Mouse (Mus musculus) forebrain, embryonic 15.5 days (tissue): ENCODE results near the gene Macrod1. TPM values are rescaled to one million over a fixed set of nuclear protein-coding genes. Genes with fewer than 3 reads are reported as not detected.
A peak's percentile ranks its signal among the peaks of the same experiment; 100 is the strongest.

Source experiments
- ATAC-seq: fragments of 200-750 bp; cut with Nextera tagmentation; replicated peaks from 2 replicates; pipeline ENCODE4 v1.8.0; 2017; ENCODE audit warnings: mild to moderate bottlenecking, moderate TSS enrichment, moderate library complexity
- H3K27ac ChIP-seq: fragments of 300-500 bp; sonication (generic); replicated peaks from 2 replicates; pipeline ENCODE4 v1.5.1; 2015; ENCODE audit warnings: mild to moderate bottlenecking, inconsistent platforms
- H3K27me3 ChIP-seq: fragments of 300-500 bp; sonication (generic); 2 replicates; pipeline ENCODE4 v1.6.1; 2015; ENCODE audit warnings: inconsistent platforms
- H3K36me3 ChIP-seq: fragments of 300-500 bp; sonication (generic); 2 replicates; pipeline ENCODE4 v1.6.1; 2015; ENCODE audit warnings: mild to moderate bottlenecking, inconsistent platforms
- H3K4me1 ChIP-seq: fragments of 300-500 bp; sonication (generic); 2 replicates; pipeline ENCODE4 v1.6.1; 2015; ENCODE audit warnings: inconsistent platforms
- H3K4me2 ChIP-seq: fragments of 300-500 bp; sonication (generic); replicated peaks from 2 replicates; pipeline ENCODE4 v1.6.1; 2015; ENCODE audit warnings: mild to moderate bottlenecking, inconsistent platforms
- H3K4me3 ChIP-seq: fragments of 300-500 bp; sonication (generic); 2 replicates; pipeline ENCODE4 v1.5.1; 2015; ENCODE audit warnings: mild to moderate bottlenecking, inconsistent platforms
- H3K9ac ChIP-seq: fragments of 300-500 bp; sonication (generic); replicated peaks from 2 replicates; pipeline ENCODE4 v1.6.1; 2015; ENCODE audit warnings: mild to moderate bottlenecking, inconsistent platforms
- H3K9me3 ChIP-seq: fragments of 300-500 bp; sonication (generic); 2 replicates; pipeline ENCODE4 v1.6.1; 2016; ENCODE audit warnings: inconsistent platforms
- WGBS: fragments of 180-500 bp; shearing (Covaris S2); methylation state at CpG from one replicate; pipeline ENCODE4 v1.1.7; 2015; ENCODE audit warnings: mixed read lengths; 5-methylcytosine and 5-hydroxymethylcytosine counted together
- polyA plus RNA-seq: library from polyadenylated mRNA; unstranded; fragments of >200 nt; fragmentation: Nextera tagmentation; extraction: Ambion mirVana; gene quantifications from 2 replicates; pipeline ENCODE4 v1.2.1, GENCODE M21; 2015

Gene Macrod1
- polyA plus RNA-seq, 1 experiment from 2014 or later: 6.0 TPM

DNA sequence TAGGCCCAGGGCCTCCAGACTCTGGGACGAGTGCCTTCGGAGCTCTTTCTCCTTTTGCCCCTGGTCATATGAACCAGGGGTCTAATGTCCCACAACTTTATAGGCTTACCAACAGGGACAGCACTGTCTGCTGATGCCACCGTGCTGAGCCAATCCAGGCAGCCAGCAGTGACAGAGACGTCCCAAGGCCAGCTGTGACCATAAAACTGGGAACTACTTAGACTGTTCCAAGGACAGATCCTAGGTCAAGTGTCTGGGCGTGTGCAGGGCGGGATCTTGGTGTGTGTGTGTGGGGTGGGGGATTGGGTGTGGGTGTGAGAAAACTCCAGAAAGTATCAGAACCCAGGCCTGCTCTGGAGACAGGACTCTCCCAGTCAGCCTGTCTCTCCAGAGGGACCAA is 114.3 kb downstream of the Macrod1 start:
- Histone ChIP-seq H3K9ac (no peak overlapping the region), H3K4me1 (peaks cover 42% of the 10 kb centered on the region), H3K36me3 (no peaks in the 10 kb centered on the region), H3K4me2 (no peak overlapping the region), H3K27me3 (no peaks in the 10 kb centered on the region), H3K27ac (no peak overlapping the region), H3K4me3 (no peak overlapping the region), H3K9me3 (no peaks in the 10 kb centered on the region)
- ATAC-seq: no peak
- 80% methylated on average over 6 of the region's 6 CpGs for WGBS

- no peak overlapping the region for H3K9ac ChIP-seq
- no peaks in the 10 kb centered on the region for H3K36me3 ChIP-seq
- peaks cover 43% of the 10 kb centered on the region for H3K4me1 ChIP-seq
- H3K27me3 ChIP-seq: no peaks in the 10 kb centered on the region
- no peak overlapping the region for H3K4me3 ChIP-seq
- no peak overlapping the region; the same call in 1 of the 2 replicates for H3K27ac ChIP-seq
- H3K9me3 ChIP-seq: no peaks in the 10 kb centered on the region
- no peak overlapping the region for H3K4me2 ChIP-seq
- 8% methylated on average over 8 of the region's 8 CpGs for WGBS
- no peak; the same call in 1 of the 2 replicates for ATAC-seq
Measured at GRCm38 (mm10) chr19:7171447-7171846, 114.8 kb downstream of the Macrod1 start.

- ATAC-seq: peak; percentile 94
- H3K9me3 ChIP-seq: no peaks in the 10 kb centered on the region
- H3K36me3 ChIP-seq: no peaks in the 10 kb centered on the region
- no peaks in the 10 kb centered on the region for H3K27me3 ChIP-seq
- H3K4me2 ChIP-seq: 0 out of 2 replicates have a peak overlapping the region, but pooled peaks have one; percentile 11
- H3K4me3 ChIP-seq: no peak overlapping the region
- H3K4me1 ChIP-seq: peaks cover 40% of the 10 kb centered on the region
- no peak overlapping the region for H3K9ac ChIP-seq
- WGBS: 6% methylated on average over 13 of the region's 13 CpGs
- H3K27ac ChIP-seq: peak overlapping the region; percentile 36
Measured at GRCm38 (mm10) chr19:7172051-7172866, 115.6 kb downstream of the Macrod1 start.

DNA sequence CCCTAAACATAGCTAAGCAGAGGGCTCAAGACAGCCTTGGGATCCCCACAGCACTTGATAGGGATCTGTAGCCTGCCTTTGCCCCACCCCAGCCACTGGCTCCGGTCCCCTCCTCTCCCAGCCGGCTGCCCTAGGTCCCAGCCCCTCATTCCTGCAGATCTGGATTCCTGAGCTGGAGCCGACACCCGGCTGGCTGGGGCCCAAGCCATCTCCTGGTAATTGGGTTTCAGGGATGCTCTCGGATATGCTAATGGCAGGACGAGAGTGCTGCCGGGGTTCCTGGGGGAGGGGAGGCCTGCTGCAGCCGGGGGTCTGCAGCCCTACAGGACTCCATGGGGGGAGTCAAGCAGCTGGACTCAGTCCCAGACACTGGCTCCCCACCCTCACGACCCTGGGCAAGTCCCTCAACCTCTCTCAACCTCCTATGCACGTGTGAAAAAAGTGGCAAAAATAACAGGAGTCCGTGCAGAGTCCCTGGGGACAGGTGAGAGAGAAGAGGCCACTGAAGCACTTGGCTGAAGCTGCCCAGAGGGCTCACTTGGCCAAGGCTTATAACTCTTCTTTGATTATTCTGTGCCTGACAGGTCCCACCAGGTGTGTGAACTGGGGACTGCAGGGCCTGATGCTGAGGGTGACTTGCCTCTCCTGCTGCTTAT is 119.6 kb downstream of the Macrod1 start:
- ATAC-seq: no peak
- H3K9me3 ChIP-seq: no peaks in the 10 kb centered on the region
- H3K4me2 ChIP-seq: no peak overlapping the region
- H3K36me3 ChIP-seq: no peaks in the 10 kb centered on the region
- H3K27ac ChIP-seq: no peak overlapping the region
- peaks cover 70% of the 10 kb centered on the region for H3K4me1 ChIP-seq
- WGBS: 5% methylated on average over 11 of the region's 11 CpGs
- no peaks in the 10 kb centered on the region for H3K27me3 ChIP-seq
- H3K9ac ChIP-seq: no peak overlapping the region; the same call in 1 of the 2 replicates
- H3K4me3 ChIP-seq: no peak overlapping the region

DNA sequence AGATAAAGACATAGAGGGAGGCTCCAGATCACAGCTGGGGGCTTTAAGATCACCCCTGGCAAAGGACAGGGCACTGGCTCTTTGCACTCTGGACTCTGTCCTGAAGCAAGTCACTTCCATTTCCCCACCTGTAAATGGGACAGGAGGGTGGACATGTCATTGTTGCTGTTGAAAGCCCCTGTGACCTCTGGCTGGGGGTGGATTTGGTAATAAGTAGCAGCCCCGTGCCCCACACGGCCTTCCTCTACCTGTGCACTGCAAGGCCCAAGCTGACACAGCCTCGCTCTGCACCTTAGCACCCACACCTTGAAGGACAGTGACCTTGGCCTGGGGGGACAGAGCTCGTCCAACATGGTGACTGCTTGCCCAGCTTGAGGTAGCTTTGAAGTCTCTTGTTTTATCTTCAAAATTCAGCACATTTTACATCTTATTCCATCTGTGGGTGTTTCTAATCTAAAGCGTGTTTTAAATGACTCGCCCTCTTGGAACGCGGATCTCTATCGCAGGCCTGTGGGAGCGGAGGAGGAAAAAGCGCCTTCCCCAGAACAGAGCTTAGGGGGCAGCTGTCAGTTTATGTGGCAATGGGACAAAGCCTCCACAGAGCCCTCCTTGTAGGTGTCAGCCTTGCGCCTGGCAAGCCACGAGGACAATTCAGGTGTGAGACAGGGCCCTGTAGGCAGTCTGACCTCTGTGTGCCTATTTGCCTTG is 121.3 kb downstream of the Macrod1 start:
- 44% methylated on average over 13 of the region's 13 CpGs for WGBS

GRCm38 (mm10) chr19:7178841-7179452 is 122.3 kb downstream of the Macrod1 start:
- Histone ChIP-seq H3K9me3 (no peaks in the 10 kb centered on the region), H3K4me2 (no peak overlapping the region), H3K4me1 (peaks cover 73% of the 10 kb centered on the region), H3K9ac (no peak overlapping the region; the same call in 1 of the 2 replicates), H3K27me3 (no peaks in the 10 kb centered on the region), H3K4me3 (no peak overlapping the region), H3K27ac (peak overlapping the region; percentile 56), H3K36me3 (no peaks in the 10 kb centered on the region)
- ATAC-seq: no peak
- WGBS: 41% methylated on average over 3 of the region's 3 CpGs

More for the DNA sequence above, 121.3 kb downstream of the Macrod1 start:
- H3K36me3 ChIP-seq: no peaks in the 10 kb centered on the region
- H3K9ac ChIP-seq: no peak overlapping the region
- H3K27me3 ChIP-seq: no peaks in the 10 kb centered on the region
- H3K9me3 ChIP-seq: no peaks in the 10 kb centered on the region
- H3K27ac ChIP-seq: peak overlapping the region; percentile 56; the same call in 1 of the 2 replicates
- H3K4me2 ChIP-seq: no peak overlapping the region
- no peak for ATAC-seq
- H3K4me1 ChIP-seq: peaks cover 71% of the 10 kb centered on the region
- H3K4me3 ChIP-seq: no peak overlapping the region

- Histone ChIP-seq H3K4me3 (no peak overlapping the region), H3K4me2 (no peak overlapping the region), H3K9me3 (no peaks in the 10 kb centered on the region), H3K27me3 (no peaks in the 10 kb centered on the region), H3K4me1 (peaks cover 78% of the 10 kb centered on the region), H3K27ac (no peak overlapping the region), H3K36me3 (no peaks in the 10 kb centered on the region), H3K9ac (no peak overlapping the region)
- WGBS: 66% methylated on average over 8 of the region's 8 CpGs
- no peak for ATAC-seq
Measured at GRCm38 (mm10) chr19:7180756-7181405, 124.3 kb downstream of the Macrod1 start.

- H3K9ac ChIP-seq: no peak overlapping the region
- ATAC-seq: no peak
- no peaks in the 10 kb centered on the region for H3K9me3 ChIP-seq
- no peaks in the 10 kb centered on the region for H3K27me3 ChIP-seq
- H3K4me1 ChIP-seq: peaks cover 76% of the 10 kb centered on the region
- no peak overlapping the region for H3K4me3 ChIP-seq
- H3K4me2 ChIP-seq: no peak overlapping the region
- peak overlapping the region; percentile 46 for H3K27ac ChIP-seq
- H3K36me3 ChIP-seq: no peaks in the 10 kb centered on the region
- 25% methylated on average over 7 of the region's 7 CpGs for WGBS
Measured at GRCm38 (mm10) chr19:7181496-7181895, 124.9 kb downstream of the Macrod1 start.

GRCm38 (mm10) chr19:7182273-7182949 is 125.8 kb downstream of the Macrod1 start:
- 2% methylated on average over 23 of the region's 23 CpGs for WGBS

DNA sequence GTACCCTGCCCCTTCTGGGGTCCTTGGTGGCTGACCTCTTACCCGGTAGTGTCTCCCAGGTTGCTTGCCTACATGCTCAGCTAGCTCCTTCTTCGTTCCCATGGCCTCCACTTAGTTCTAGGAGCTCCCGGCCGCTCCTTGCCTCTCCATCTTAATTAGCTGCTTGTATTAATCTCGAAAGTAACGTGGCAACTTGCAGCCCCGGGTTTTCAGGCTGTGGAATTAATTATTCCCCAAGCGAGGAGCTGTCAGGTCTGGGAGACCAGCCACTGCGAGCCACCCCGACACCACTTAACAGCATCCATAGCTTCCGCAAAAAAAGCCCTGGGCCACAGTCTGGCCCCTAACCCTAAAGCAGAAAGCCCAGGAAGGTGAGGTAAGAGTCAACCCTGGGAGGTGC is 126.8 kb downstream of the Macrod1 start:
- no peak overlapping the region for H3K27ac ChIP-seq
- H3K4me3 ChIP-seq: no peak overlapping the region
- H3K4me2 ChIP-seq: no peak overlapping the region
- no peak for ATAC-seq
- H3K9me3 ChIP-seq: no peaks in the 10 kb centered on the region
- H3K36me3 ChIP-seq: no peaks in the 10 kb centered on the region
- H3K4me1 ChIP-seq: peaks cover 63% of the 10 kb centered on the region
- no peaks in the 10 kb centered on the region for H3K27me3 ChIP-seq
- H3K9ac ChIP-seq: no peak overlapping the region
- WGBS: 17% methylated on average over 11 of the region's 11 CpGs

More at GRCm38 (mm10) chr19:7182273-7182949, 125.8 kb downstream of the Macrod1 start:
- Histone ChIP-seq H3K27me3 (no peaks in the 10 kb centered on the region), H3K36me3 (no peaks in the 10 kb centered on the region), H3K9me3 (no peaks in the 10 kb centered on the region), H3K9ac (no peak overlapping the region), H3K4me1 (peaks cover 73% of the 10 kb centered on the region), H3K27ac (peak overlapping the region; percentile 46), H3K4me3 (no peak overlapping the region), H3K4me2 (peak overlapping the region; percentile 30)
- ATAC-seq: peak; percentile 85

- peaks cover 58% of the 10 kb centered on the region for H3K4me1 ChIP-seq
- H3K9ac ChIP-seq: no peak overlapping the region
- no peak overlapping the region for H3K4me2 ChIP-seq
- no peak for ATAC-seq
- H3K36me3 ChIP-seq: no peaks in the 10 kb centered on the region
- no peak overlapping the region for H3K27ac ChIP-seq
- H3K9me3 ChIP-seq: no peaks in the 10 kb centered on the region
- H3K4me3 ChIP-seq: no peak overlapping the region
- 41% methylated on average over 4 of the region's 4 CpGs for WGBS
- no peaks in the 10 kb centered on the region for H3K27me3 ChIP-seq
Measured at GRCm38 (mm10) chr19:7185059-7185458, 128.4 kb downstream of the Macrod1 start.
